Mouse (Mus musculus): ENCODE results near the gene AC153137.1.

DNA sequence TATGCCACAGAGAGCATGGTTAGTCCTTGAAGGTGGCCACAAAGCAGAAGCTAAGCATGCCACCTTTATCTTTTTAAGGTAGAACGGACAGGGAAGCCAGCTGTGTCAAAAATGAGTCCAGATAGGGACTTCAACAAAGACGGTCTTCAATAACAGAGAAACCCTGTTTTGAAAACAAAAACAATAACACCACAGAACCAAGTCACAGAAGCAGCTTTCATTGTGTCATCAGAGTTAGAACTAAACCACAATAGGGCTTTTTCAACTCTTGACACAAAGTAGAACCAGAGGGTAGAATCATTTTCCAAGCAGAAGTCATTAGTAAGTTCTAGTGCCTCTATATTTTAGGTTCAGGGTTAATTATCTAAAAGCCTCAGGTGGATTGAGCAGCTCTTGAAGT, 41.3 kb downstream of the AC153137.1 start:
- TF ChIP-seq CTCF (IDR thresholded peaks at IDR 0.05; ENCODE audit: control insufficient read depth, insufficient read depth, low read length): no peak
- TF ChIP-seq POLR2A (IDR thresholded peaks at IDR 0.05; ENCODE audit: borderline replicate concordance, control insufficient read depth, low read depth, low read length): no peak
